Mouse (Mus musculus) E14TG2a.4 (cell line): ENCODE data around the gene Asb2.

Source experiments
- CTCF ChIP-seq: conservative IDR thresholded peaks from 2 replicates; pipeline ENCODE4 v1.5.1; 2014; ENCODE audit warnings: low read length
- NANOG ChIP-seq: IDR thresholded peaks from 2 replicates; pipeline ENCODE4 v1.6.1; 2014; ENCODE audit warnings: borderline replicate concordance, low read length, mixed read lengths
- POU5F1 ChIP-seq: IDR thresholded peaks from 2 replicates; pipeline ENCODE4 v1.6.1; 2014; ENCODE audit warnings: low read length, borderline replicate concordance

- TF ChIP-seq CTCF (no peak), POU5F1 (no peak), NANOG (no peak)
Measured at GRCm38 (mm10) chr12:103326569-103326968, 29.2 kb downstream of the Asb2 start.
